Mouse (Mus musculus) liver, embryonic 15.5 days (tissue): ENCODE results near the gene Cdc42. TPM values are rescaled to one million over a fixed set of nuclear protein-coding genes. Genes with fewer than 3 reads are reported as not detected.
A peak's percentile ranks its signal among the peaks of the same experiment; 100 is the strongest.

Experiments used
- ATAC-seq: fragments of 200-750 bp; cut with Nextera tagmentation; 2 replicates; pipeline ENCODE4 v1.8.0; 2017; ENCODE audit warnings: moderate number of reproducible peaks, mild to moderate bottlenecking, moderate library complexity; ENCODE audit not compliant: insufficient read depth
- H3K27ac ChIP-seq: fragments of 300-500 bp; sonication (generic); replicated peaks from 2 replicates; pipeline ENCODE4 v1.5.1; 2015; ENCODE audit warnings: mild to moderate bottlenecking, inconsistent platforms
- H3K27me3 ChIP-seq: fragments of 300-500 bp; sonication (generic); 2 replicates; pipeline ENCODE4 v1.6.1; 2015; ENCODE audit warnings: mild to moderate bottlenecking, inconsistent platforms
- H3K36me3 ChIP-seq: fragments of 300-500 bp; sonication (generic); replicated peaks from 2 replicates; pipeline ENCODE4 v1.6.1; 2015; ENCODE audit warnings: moderate library complexity, mild to moderate bottlenecking, inconsistent platforms
- H3K4me1 ChIP-seq: fragments of 300-500 bp; sonication (generic); replicated peaks from 2 replicates; pipeline ENCODE4 v1.6.1; 2015; ENCODE audit warnings: inconsistent platforms
- H3K4me2 ChIP-seq: fragments of 300-500 bp; sonication (generic); 2 replicates; pipeline ENCODE4 v1.6.1; 2015; ENCODE audit warnings: moderate library complexity, mild to moderate bottlenecking, inconsistent platforms
- H3K4me3 ChIP-seq: fragments of 300-500 bp; sonication (generic); replicated peaks from 2 replicates; pipeline ENCODE4 v1.5.1; 2015; ENCODE audit warnings: mild to moderate bottlenecking, inconsistent platforms
- H3K9ac ChIP-seq: fragments of 300-500 bp; sonication (generic); 2 replicates; pipeline ENCODE4 v1.6.1; 2015; ENCODE audit warnings: moderate library complexity, mild to moderate bottlenecking, inconsistent platforms
- H3K9me3 ChIP-seq: fragments of 300-500 bp; sonication (generic); replicated peaks from 2 replicates; pipeline ENCODE4 v1.6.1; 2016; ENCODE audit warnings: inconsistent platforms
- WGBS: fragments of 180-500 bp; shearing (Covaris S2); methylation state at CpG from one replicate; pipeline ENCODE4 v1.1.7; 2015; ENCODE audit warnings: mixed read lengths; ENCODE audit not compliant: insufficient replicate concordance; 5-methylcytosine and 5-hydroxymethylcytosine counted together
- polyA plus RNA-seq: library from polyadenylated mRNA; unstranded; fragments of >200 nt; fragmentation: Nextera tagmentation; extraction: Ambion mirVana; gene quantifications from 2 replicates; pipeline ENCODE4 v1.2.1, GENCODE M21; 2015

The Cdc42 gene
- polyA plus RNA-seq, 1 experiment from 2014 or later = 249 TPM

GRCm38 (mm10) chr4:137281273-137281672 lies 76.2 kb downstream of the Cdc42 start:
- H3K4me2 ChIP-seq = no peak overlapping the region
- 51% methylated on average over 3 of the region's 3 CpGs for WGBS
- H3K9me3 ChIP-seq = no peaks in the 10 kb centered on the region
- no peak overlapping the region for H3K9ac ChIP-seq
- no peak overlapping the region for H3K27ac ChIP-seq
- H3K4me1 ChIP-seq = peaks cover 8% of the 10 kb centered on the region; the same call in 1 of the 2 replicates
- H3K27me3 ChIP-seq = peaks cover 94% of the 10 kb centered on the region
- H3K4me3 ChIP-seq = no peak overlapping the region
- no peaks in the 10 kb centered on the region for H3K36me3 ChIP-seq
- ATAC-seq = no peak

- Histone ChIP-seq H3K4me3 (no peak overlapping the region), H3K9ac (no peak overlapping the region), H3K4me1 (peaks cover 8% of the 10 kb centered on the region; the same call in 1 of the 2 replicates), H3K9me3 (no peaks in the 10 kb centered on the region), H3K4me2 (no peak overlapping the region), H3K27me3 (peaks cover 99% of the 10 kb centered on the region), H3K36me3 (no peaks in the 10 kb centered on the region), H3K27ac (no peak overlapping the region)
- WGBS = 26% methylated on average over 5 of the region's 5 CpGs
- ATAC-seq = no peak
Measured at GRCm38 (mm10) chr4:137279346-137279745, 78.2 kb downstream of the Cdc42 start.

GRCm38 (mm10) chr4:137278144-137279040 lies 79.1 kb downstream of the Cdc42 start:
- no peaks in the 10 kb centered on the region for H3K9me3 ChIP-seq
- H3K36me3 ChIP-seq = no peaks in the 10 kb centered on the region
- H3K4me1 ChIP-seq = peaks cover 8% of the 10 kb centered on the region; the same call in 1 of the 2 replicates
- peaks cover 99% of the 10 kb centered on the region for H3K27me3 ChIP-seq
- ATAC-seq = no peak
- WGBS = 6% methylated on average over 22 of the region's 22 CpGs
- H3K4me2 ChIP-seq = peak overlapping the region; percentile 58
- peak overlapping the region; percentile 41; the same call in 1 of the 2 replicates for H3K4me3 ChIP-seq
- H3K9ac ChIP-seq = no peak overlapping the region
- H3K27ac ChIP-seq = no peak overlapping the region

- 1% methylated on average over 69 of the region's 71 CpGs for WGBS
- Histone ChIP-seq H3K27me3 (peaks cover 95% of the 10 kb centered on the region), H3K36me3 (no peaks in the 10 kb centered on the region), H3K4me3 (peak overlapping the region; percentile 41), H3K9ac (no peak overlapping the region), H3K4me1 (peaks cover 8% of the 10 kb centered on the region; the same call in 1 of the 2 replicates), H3K4me2 (peak overlapping the region; percentile 58), H3K27ac (no peak overlapping the region), H3K9me3 (no peaks in the 10 kb centered on the region)
- ATAC-seq = no peak
Measured at GRCm38 (mm10) chr4:137277600-137278143, 79.8 kb downstream of the Cdc42 start.

GRCm38 (mm10) chr4:137277166-137277513 lies 80.4 kb downstream of the Cdc42 start, which contains the start of gene Wnt4:
Gene Wnt4, plus strand, starts transcription at chr4:137277489.
- Histone ChIP-seq H3K4me1 (peaks cover 8% of the 10 kb centered on the region; the same call in 1 of the 2 replicates), H3K4me3 (peak within 1 kb of the TSS; percentile 41), H3K36me3 (no peaks in the 10 kb centered on the region), H3K9ac (no peak within 1 kb of the TSS), H3K27me3 (peaks cover 89% of the 10 kb centered on the region), H3K4me2 (peak within 1 kb of the TSS; percentile 58), H3K27ac (no peak within 1 kb of the TSS), H3K9me3 (no peaks in the 10 kb centered on the region)
- ATAC-seq = peak; percentile 37
- WGBS = under 1% methylated on average over 45 of the region's 45 CpGs

GRCm38 (mm10) chr4:137276443-137277165 lies 80.9 kb downstream of the Cdc42 start:
- 2% methylated on average over 46 of the region's 46 CpGs for WGBS
- peaks cover 88% of the 10 kb centered on the region for H3K27me3 ChIP-seq
- no peak overlapping the region for H3K9ac ChIP-seq

GRCm38 (mm10) chr4:137274304-137274703 lies 83.2 kb downstream of the Cdc42 start:
- H3K27me3 ChIP-seq = peaks cover 73% of the 10 kb centered on the region
- 5% methylated on average over 6 of the region's 6 CpGs for WGBS
- no peak overlapping the region for H3K4me2 ChIP-seq
- H3K36me3 ChIP-seq = no peaks in the 10 kb centered on the region
- no peak overlapping the region for H3K4me3 ChIP-seq
- no peak for ATAC-seq
- no peak overlapping the region for H3K9ac ChIP-seq
- no peaks in the 10 kb centered on the region for H3K9me3 ChIP-seq
- peaks cover 8% of the 10 kb centered on the region; the same call in 1 of the 2 replicates for H3K4me1 ChIP-seq
- no peak overlapping the region for H3K27ac ChIP-seq

More at GRCm38 (mm10) chr4:137276443-137277165, 80.9 kb downstream of the Cdc42 start:
- Histone ChIP-seq H3K4me2 (peak overlapping the region; percentile 58), H3K9me3 (no peaks in the 10 kb centered on the region), H3K27ac (no peak overlapping the region), H3K4me1 (peaks cover 8% of the 10 kb centered on the region; the same call in 1 of the 2 replicates), H3K4me3 (peak overlapping the region; percentile 41), H3K36me3 (no peaks in the 10 kb centered on the region)
- no peak for ATAC-seq

GRCm38 (mm10) chr4:137271856-137272255 lies 85.7 kb downstream of the Cdc42 start:
- Histone ChIP-seq H3K4me2 (no peak overlapping the region), H3K9ac (no peak overlapping the region), H3K4me3 (no peak overlapping the region), H3K4me1 (no peaks in the 10 kb centered on the region), H3K27ac (no peak overlapping the region), H3K9me3 (no peaks in the 10 kb centered on the region), H3K27me3 (peaks cover 56% of the 10 kb centered on the region), H3K36me3 (no peaks in the 10 kb centered on the region)
- ATAC-seq = no peak
- WGBS = 65% methylated on average over 8 of the region's 8 CpGs

Other genes starting within 250 kb of the Cdc42 start
- 0.15 and 0.40 TPM in 2 replicates for gene Wnt4, start 80.2 kb downstream of the Cdc42 start, polyA plus RNA-seq
- gene Cela3a, start 52.1 kb upstream of the Cdc42 start, polyA plus RNA-seq = not detected in 2 replicates
- gene Cela3b, start 72.8 kb upstream of the Cdc42 start, polyA plus RNA-seq = 0.18 and 1.0 TPM in 2 replicates
- gene 1700013G24Rik, start 95.6 kb upstream of the Cdc42 start, polyA plus RNA-seq = not detected in 2 replicates
- 3.9 and 5.1 TPM in 2 replicates for gene Hspg2, start 111.0 kb upstream of the Cdc42 start, polyA plus RNA-seq
- gene Ldlrad2, start 216.8 kb upstream of the Cdc42 start, polyA plus RNA-seq = not detected in 2 replicates
- gene Usp48, start 236.0 kb upstream of the Cdc42 start, polyA plus RNA-seq = 27.1 and 27.5 TPM in 2 replicates